ENCODE assay signal across 7 mouse cellular contexts in genomic region chr9:21798345-21799009, GRCm38 (mm10). TPM values are rescaled to one million over a fixed set of nuclear protein-coding genes. Genes with fewer than 3 reads are reported as not detected.
DNase-seq lines count a peak whose midpoint lies in the region; ATAC-seq and TF ChIP-seq lines count a peak whose summit lies in the region.

Kank2 (minus strand) TSS chr9:21798744.

- H3K36me3 ChIP-seq in midbrain, embryonic 10.5 days, result peaks cover 30% of the 10 kb centered on the region
- peaks cover 7% of the 10 kb centered on the region; the same call in 1 of the 2 replicates for H3K36me3 ChIP-seq in small intestine, adult 2 months (ENCODE audit: control insufficient read depth, insufficient read depth, low read length)

- no peak for TF ChIP-seq CTCF in small intestine, adult 2 months (IDR thresholded peaks at IDR 0.05; ENCODE audit: extremely low read depth, insufficient read length, insufficient replicate concordance, low read depth, low read length)

- peak within 1 kb of the TSS; percentile 91 for H3K27ac ChIP-seq in midbrain, embryonic 10.5 days (replicated peaks)
- peak within 1 kb of the TSS; percentile 57 for H3K27ac ChIP-seq in small intestine, adult 2 months (ENCODE audit: insufficient read depth, low read depth, low read length)

- whole genome bisulfite sequencing in midbrain, embryonic 10.5 days, result under 1% methylated on average over 52 of the region's 52 CpGs
- under 1% methylated on average over 52 of the region's 52 CpGs for WGBS in small intestine, adult 2 months

- peaks cover 33% of the 10 kb centered on the region for H3K4me1 ChIP-seq in midbrain, embryonic 10.5 days
- peaks cover 7% of the 10 kb centered on the region for H3K4me1 ChIP-seq in small intestine, adult 2 months (ENCODE audit: control insufficient read depth, insufficient read depth, insufficient read length, low read length)

- intact Hi-C loops in gastrocnemius, postnatal 14 days (cut with DNase I; ENCODE audit: low total_unique reads), result no loop called here
- intact Hi-C loops in left cerebral cortex, postnatal 36 days (cut with DNase I), result no loop called here

- H3K4me3 ChIP-seq in midbrain, embryonic 10.5 days, result peak within 1 kb of the TSS; percentile 85
- H3K4me3 ChIP-seq in small intestine, adult 2 months (ENCODE audit: low read depth, low read length), result peak within 1 kb of the TSS; percentile 81

- ATAC-seq in inflammation-experienced regulatory T-cells, adult 6 months, result peak; percentile 81

- H3K9me3 ChIP-seq in midbrain, embryonic 10.5 days (replicated peaks), result no peaks in the 10 kb centered on the region

- DNase-seq in adrenal gland, adult (ENCODE audit: inconsistent age in 2 of 2, low spot score in 1 of 2), result peak; percentile 93 to 98
- peak; percentile 90 for DNase-seq in embryo, embryonic 10 days (ENCODE audit: low spot score)
- DNase-seq in gastrocnemius, postnatal 14 days, result peak; percentile 91
- DNase-seq in left cerebral cortex, postnatal 36 days (ENCODE audit: low spot score in 2 of 2), result peak; percentile 65 to 73
- DNase-seq in midbrain, embryonic 10.5 days (ENCODE audit: low spot score), result peak; percentile 89

- no peaks in the 10 kb centered on the region for H3K27me3 ChIP-seq in midbrain, embryonic 10.5 days (ENCODE audit: low read depth, poor library complexity, severe bottlenecking)
- H3K27me3 ChIP-seq in small intestine, adult 2 months (ENCODE audit: control insufficient read depth, insufficient read depth, low read length), result no peaks in the 10 kb centered on the region

- TF ChIP-seq POLR2A in small intestine, adult 2 months (IDR thresholded peaks at IDR 0.05; ENCODE audit: low read depth, low read length), result peak; percentile 52; the same call in 1 of the 2 replicates

RNA-seq across cellular contexts. Expression of gene Kank2, which starts in this region (rescaled TPM):
- total RNA-seq in gastrocnemius, postnatal 14 days (2021), result 10 to 100 TPM; 17.9 to 21.2 TPM
- polyA plus RNA-seq in inflammation-experienced regulatory T-cells, adult 6 months (2017; shearing (Covaris generic)), result not detected
- 1 to 10 TPM; 6.5 to 8.4 TPM for total RNA-seq in left cerebral cortex, postnatal 36 days (2021)
- polyA plus RNA-seq in midbrain, embryonic 10.5 days (2016; fragmentation: Nextera tagmentation; extraction: Ambion mirVana), result 8.6 and 9.5 TPM in 2 replicates
- polyA plus RNA-seq in small intestine, adult 2 months (2012; rRNA removed), result 23.0 and 24.8 TPM in 2 replicates

Comparison
In these comparisons a context has a peak if more than half of its experiments do, and no peak if none do; other contexts are left out.
1. Peak in every context shown above with its lines: DNase-seq, ATAC-seq, H3K4me3 ChIP-seq and H3K27ac ChIP-seq.
2. Peak in ATAC-seq in inflammation-experienced regulatory T-cells, adult 6 months; RNA of the gene not detected or under 1 TPM.